Mouse (Mus musculus): ENCODE data around the gene Yars. TPM values are rescaled to one million over a fixed set of nuclear protein-coding genes. Genes with fewer than 3 reads are reported as not detected.
A peak's percentile ranks its signal among the peaks of the same experiment; 100 is the strongest.

The Yars gene
- total RNA-seq, 2 experiments from 2014 or later, result 9.4 to 20.0 TPM

- ATAC-seq (ENCODE audit: poor library complexity, severe bottlenecking), result no peak
These were observed 37.8 kb downstream of the Yars start for GRCm38 (mm10) chr4:129227170-129227984.

- ATAC-seq (ENCODE audit: poor library complexity, severe bottlenecking), result no peak
These were observed 38.4 kb downstream of the Yars start for GRCm38 (mm10) chr4:129227985-129228381.

DNA sequence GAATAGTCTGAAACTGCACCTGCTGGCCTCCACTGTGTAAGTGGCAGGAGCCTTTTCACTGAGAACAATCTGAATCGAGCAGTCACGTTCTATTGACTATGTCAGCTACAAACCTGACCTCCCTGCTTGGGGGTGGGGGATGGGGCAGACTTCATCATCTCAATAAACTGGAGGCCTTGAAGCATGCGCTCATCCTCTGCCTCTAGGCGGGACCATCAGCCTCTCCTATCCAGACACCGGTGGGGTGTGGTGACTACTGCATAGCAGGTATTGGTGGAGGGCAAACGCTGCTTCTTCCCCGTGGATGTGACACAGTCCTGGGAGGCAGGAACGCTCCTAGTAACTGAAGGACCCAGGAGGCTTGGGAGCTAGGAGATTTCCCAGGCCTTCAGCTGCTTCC, 41.4 kb downstream of the Yars start:
- ATAC-seq (ENCODE audit: poor library complexity, severe bottlenecking), result no peak

- no peak for ATAC-seq (ENCODE audit: poor library complexity, severe bottlenecking)
These were observed 42.3 kb downstream of the Yars start for GRCm38 (mm10) chr4:129231594-129232450.

DNA sequence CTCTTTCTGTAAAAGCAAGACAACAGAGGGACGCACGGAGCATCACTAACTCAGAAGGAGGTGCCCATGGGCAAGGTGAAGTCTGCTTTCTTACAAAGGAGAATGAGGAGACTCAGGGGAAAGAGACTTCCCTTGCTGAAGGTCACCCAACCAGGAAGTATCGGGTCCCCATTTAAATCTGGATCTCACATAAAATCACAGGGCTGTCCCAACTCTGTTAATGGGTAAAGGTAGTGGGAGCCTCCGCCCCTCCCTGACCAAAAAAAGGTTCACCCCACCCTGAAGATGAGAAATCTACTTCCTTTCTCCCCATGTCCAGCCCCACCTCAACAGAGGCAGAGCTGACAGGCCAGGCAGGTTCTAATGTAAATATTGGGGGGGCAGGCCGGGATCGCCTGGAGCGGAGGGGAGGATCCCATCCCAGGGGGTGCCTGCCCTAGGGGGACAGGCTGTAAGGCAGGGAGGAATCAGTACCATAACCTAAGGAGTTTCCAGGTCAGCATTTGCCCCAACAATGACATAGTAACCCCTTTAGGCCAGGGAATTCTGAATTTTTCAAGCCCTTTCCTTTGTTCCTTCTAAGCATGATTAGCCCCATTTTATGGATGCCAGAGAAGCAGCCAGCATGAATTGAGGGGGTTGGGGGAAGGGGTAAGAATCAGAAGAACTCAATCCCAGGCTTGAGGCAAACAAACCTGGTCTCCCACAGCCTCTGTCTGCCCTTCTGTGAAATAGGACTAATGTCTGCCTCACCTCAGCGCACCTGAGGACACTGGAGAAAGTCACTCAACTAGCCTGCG, 43.2 kb downstream of the Yars start:
- ATAC-seq (ENCODE audit: poor library complexity, severe bottlenecking), result no peak

DNA sequence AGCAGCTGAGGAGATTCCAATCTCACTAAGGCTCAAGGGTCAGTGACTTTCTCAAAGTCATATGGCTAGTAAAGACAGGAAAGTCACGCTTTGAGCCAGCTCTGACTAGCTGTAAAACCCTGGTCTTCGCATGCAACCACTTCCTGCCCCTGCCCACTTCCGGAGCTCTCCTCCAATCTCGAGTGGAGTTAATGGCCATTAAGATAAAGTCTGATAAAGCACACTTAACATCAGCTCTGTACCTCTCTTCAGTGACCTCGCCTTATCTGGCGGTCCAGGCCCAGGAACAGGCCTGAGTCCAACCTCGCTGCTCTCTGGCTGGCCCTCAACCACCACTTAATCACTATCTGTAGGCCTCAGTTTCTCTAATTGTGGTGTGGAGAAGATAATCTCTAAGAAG, 44.9 kb downstream of the Yars start:
- ATAC-seq (ENCODE audit: poor library complexity, severe bottlenecking), result peak; percentile 63

DNA sequence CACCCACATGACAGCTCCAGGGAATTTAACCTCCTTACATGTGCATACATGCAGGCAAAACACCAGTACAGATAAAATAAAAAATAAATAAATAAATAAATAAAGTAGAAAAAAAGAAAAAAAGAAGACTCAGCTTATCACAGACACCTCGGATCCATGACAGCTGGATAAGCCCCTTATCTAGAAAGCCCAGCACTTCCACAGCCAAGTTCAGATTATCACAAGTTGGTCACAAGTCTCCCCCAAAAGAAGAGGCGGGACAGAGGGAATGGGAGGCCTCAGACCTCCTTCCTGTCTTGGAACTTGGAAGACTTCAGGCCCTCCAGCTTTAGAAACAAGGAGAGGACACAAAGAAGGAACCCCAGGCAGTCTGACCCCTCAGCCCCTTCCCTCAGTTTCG, 45.6 kb downstream of the Yars start:
- no peak for ATAC-seq (ENCODE audit: poor library complexity, severe bottlenecking)

DNA sequence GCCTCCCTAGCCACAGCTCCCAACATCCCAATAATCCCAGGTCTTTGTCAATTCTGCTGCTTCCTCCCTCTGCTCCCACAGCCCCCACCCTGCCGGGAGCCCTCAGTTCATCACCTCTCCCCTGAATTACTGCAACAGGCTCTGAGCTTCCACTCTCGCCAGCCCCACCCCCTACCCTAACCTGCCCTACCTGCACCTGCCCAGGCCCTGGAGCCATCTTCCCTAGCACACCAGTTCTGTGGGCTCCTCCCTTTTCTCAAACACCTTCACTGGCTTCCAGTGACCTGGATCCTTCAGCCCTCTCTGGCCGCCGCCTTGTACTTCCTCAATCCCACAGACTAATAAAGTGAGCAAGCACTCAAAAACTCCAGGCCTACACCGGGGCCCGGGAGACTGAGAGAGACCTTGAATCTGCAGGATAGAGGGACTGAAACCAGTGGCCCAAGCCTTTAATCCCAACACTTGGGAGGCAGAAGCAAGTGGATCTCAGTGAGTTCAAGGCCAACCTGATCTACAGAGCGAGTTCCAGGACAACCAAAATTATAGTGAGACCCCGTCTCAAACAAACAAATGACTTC, 46.8 kb downstream of the Yars start:
- no peak for ATAC-seq (ENCODE audit: poor library complexity, severe bottlenecking)

- ATAC-seq (ENCODE audit: poor library complexity, severe bottlenecking), result no peak
These were observed 48.4 kb downstream of the Yars start for GRCm38 (mm10) chr4:129237843-129238441.

- no peak for ATAC-seq (ENCODE audit: poor library complexity, severe bottlenecking)
These were observed 49.0 kb downstream of the Yars start for GRCm38 (mm10) chr4:129238579-129239016.

DNA sequence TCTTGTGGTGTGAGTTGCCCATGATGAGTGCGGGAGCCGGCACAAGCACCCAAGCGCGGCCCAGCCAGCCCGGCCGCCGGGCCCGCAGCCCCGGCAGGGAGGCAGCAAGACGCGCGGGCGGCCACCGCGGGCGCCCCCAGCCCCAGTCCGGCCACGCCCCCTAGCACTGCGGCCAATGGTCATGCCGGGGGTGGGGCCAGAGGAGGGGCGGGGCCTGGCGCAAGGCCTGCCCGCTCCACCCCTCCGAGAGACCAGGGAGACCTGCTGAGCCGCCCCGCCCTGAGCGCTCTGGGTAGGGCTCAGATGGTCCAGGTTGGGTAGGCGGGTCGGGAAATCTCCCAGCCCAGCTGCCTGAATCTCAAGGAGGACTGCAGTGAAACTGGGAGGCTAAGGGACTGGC, 49.5 kb downstream of the Yars start:
- peak; percentile 51; the same call in 1 of the 2 replicates for ATAC-seq (ENCODE audit: poor library complexity, severe bottlenecking)

- no peak for ATAC-seq (ENCODE audit: poor library complexity, severe bottlenecking)
These were observed 52.3 kb downstream of the Yars start for GRCm38 (mm10) chr4:129241898-129242297.

GRCm38 (mm10) chr4:129242327-129242726, 52.8 kb downstream of the Yars start:
- ATAC-seq (ENCODE audit: poor library complexity, severe bottlenecking), result no peak

DNA sequence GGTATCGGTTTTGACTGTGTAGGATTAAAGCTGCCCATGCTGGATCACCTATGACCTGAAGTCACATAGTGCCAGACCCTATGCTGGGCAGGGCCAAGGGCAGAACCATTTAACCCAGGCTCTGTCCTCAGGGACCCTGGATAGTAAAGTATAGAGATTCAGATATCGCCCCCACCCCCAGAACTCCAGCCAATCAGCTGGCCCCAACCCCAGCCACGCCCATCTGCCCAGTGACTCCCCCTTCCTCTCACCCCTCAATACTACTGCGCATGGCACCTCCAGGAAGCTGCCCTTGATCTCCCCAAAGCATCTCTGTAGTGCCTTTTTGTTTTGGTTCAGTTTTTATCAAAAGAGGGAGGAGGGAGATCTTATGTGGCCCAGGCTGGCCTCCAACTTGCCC, 53.2 kb downstream of the Yars start:
- no peak for ATAC-seq (ENCODE audit: poor library complexity, severe bottlenecking)

- peak; percentile 35; the same call in 1 of the 2 replicates for ATAC-seq (ENCODE audit: poor library complexity, severe bottlenecking)
These were observed 55.2 kb downstream of the Yars start for GRCm38 (mm10) chr4:129244802-129245201.

DNA sequence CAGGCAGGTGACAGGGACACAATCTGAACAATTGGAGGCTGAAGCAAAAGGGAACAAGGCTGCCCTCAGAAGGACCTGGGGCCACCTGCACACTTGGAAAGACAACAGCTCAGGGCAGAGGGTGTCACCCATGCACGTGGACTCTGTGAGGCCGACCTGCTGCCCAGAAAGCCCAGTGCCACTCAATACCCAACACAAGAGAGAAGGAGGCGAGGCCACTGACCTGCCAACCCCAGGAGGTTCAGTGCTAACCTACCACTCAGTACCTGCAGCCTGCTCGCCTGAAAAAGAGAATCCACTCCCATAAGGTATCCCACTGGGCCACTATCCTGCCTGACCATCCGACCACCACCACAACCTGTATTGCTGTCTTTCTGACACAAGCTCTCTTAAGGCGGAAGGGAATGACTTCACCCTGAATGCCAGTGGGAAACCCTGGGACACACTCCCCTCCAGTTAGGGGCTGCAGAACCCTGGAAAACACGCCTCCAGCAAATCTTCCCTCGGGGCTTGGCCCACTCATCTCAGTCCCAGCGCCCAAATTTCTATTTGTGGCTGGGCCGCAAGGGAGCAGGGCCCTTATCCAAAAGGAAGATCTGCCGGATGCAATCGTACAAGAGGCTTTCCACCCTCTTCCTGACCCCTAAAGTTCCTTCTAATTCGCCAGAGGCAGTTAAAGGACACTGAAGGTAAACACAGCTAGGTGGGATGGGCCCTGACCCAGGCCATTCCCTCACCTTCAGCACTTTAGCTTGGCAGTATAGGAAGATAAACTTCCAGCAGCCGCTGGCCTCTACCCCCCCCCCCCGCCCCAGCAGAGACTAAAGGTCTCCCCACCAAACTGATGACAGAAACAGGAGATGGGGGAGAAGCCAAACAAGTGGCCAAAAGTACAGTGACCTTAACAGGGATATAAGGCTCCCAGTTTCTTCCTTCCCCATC, 57.1 kb downstream of the Yars start:
- no peak for ATAC-seq (ENCODE audit: poor library complexity, severe bottlenecking)

DNA sequence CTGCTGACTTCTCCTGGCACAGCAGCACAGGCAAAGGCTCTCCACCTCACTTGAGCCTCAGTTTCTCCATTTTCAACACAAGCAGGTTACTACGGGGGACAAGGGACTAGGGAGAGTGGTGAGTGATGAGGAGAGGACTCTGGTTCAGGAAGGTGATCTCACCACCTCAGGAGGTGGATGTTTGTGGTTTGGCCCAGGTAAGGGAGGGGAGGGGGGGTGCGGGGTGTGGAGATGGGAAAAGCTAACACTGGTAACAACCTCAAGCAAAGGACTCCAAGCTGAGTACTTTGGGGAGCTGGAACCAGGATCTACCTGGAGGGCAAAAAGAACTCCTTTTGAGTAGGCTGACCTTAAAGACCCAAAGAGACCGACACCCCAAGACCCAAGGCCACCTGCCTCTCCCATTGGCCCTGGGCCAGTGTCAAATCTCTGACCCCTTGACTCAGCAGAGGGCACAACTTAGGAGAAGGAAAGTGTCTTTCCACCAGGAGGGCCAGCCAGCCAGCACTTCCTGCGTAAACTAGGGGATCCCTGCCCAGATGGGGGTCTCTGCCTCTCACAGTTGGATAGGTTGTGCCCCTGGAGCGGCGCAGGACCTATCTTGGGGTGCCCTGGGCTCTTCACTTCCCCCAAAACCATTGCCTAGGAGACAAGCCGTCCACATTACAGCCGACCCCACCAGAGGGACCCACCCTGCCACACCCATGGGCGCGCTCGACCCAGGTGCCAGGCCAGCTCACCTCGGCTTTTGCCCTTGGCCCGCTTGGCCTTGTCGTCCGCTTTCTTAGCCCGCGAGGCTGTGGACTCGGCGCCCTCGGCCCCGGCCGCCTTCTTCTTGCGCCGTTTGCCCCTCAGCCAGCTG, 58.1 kb downstream of the Yars start:
- ATAC-seq (ENCODE audit: poor library complexity, severe bottlenecking), result no peak

- no peak for ATAC-seq (ENCODE audit: poor library complexity, severe bottlenecking)
These were observed 58.7 kb downstream of the Yars start for GRCm38 (mm10) chr4:129248243-129248767.
